Mouse (Mus musculus) hindbrain, embryonic 12.5 days (tissue): ENCODE results near the gene Ldlrap1. TPM values are rescaled to one million over a fixed set of nuclear protein-coding genes. Genes with fewer than 3 reads are reported as not detected.

ENCODE experiments used
- ATAC-seq: fragments of 200-750 bp; cut with Nextera tagmentation; 2 replicates; pipeline ENCODE4 v1.8.0; 2017; ENCODE audit warnings: moderate TSS enrichment; ENCODE audit not compliant: low FRiP score
- H3K27ac ChIP-seq: fragments of 300-500 bp; sonication (generic); 2 replicates; pipeline ENCODE4 v1.5.1; 2016; ENCODE audit warnings: mild to moderate bottlenecking
- H3K27me3 ChIP-seq: fragments of 300-500 bp; sonication (generic); 2 replicates; pipeline ENCODE4 v1.6.1; 2016; ENCODE audit warnings: mild to moderate bottlenecking
- H3K36me3 ChIP-seq: fragments of 300-500 bp; sonication (generic); 2 replicates; pipeline ENCODE4 v1.6.1; 2016; ENCODE audit warnings: mild to moderate bottlenecking
- H3K4me1 ChIP-seq: fragments of 300-500 bp; sonication (generic); 2 replicates; pipeline ENCODE4 v1.6.1; 2016
- H3K4me2 ChIP-seq: fragments of 300-500 bp; sonication (generic); replicated peaks from 2 replicates; pipeline ENCODE4 v1.6.1; 2016; ENCODE audit warnings: mild to moderate bottlenecking
- H3K4me3 ChIP-seq: fragments of 300-500 bp; sonication (generic); 2 replicates; pipeline ENCODE4 v1.5.1; 2016; ENCODE audit warnings: mild to moderate bottlenecking
- H3K9ac ChIP-seq: fragments of 300-500 bp; sonication (generic); 2 replicates; pipeline ENCODE4 v1.6.1; 2016; ENCODE audit warnings: mild to moderate bottlenecking, moderate library complexity
- H3K9me3 ChIP-seq: fragments of 300-500 bp; sonication (generic); replicated peaks from 2 replicates; pipeline ENCODE4 v1.6.1; 2016; ENCODE audit warnings: mild to moderate bottlenecking
- WGBS: fragments of 180-500 bp; shearing (Covaris S2); methylation state at CpG from one replicate; pipeline ENCODE4 v1.1.7; 2016; 5-methylcytosine and 5-hydroxymethylcytosine counted together
- polyA plus RNA-seq: library from polyadenylated mRNA; unstranded; fragments of >200 nt; fragmentation: Nextera tagmentation; extraction: Ambion mirVana; gene quantifications from 2 replicates; pipeline ENCODE4 v1.2.1, GENCODE M21; 2016

Ldlrap1 gene
- polyA plus RNA-seq, 1 experiment from 2014 or later = 10.4 TPM

DNA sequence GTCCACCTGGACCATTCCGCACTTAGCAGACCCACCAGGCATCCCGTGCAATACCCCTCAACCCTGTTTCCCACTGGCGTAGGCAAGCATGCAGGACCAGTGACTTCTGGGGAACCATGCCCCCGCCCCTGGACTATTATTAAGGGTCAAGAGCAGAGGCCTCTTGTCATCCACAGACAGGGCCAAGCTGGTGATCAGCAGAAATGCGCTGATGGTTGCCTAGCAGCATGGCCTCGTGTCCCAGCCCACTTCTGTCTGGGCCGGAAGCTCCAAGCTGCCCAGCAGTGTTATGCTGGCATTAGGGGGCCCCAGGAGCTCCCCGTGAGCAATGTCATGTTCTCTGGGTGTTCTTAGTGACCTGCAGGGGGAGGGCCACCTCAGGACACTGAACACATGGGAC, 25.9 kb downstream of the Ldlrap1 start:
- Histone ChIP-seq H3K4me2 (no peak overlapping the region), H3K9me3 (no peaks in the 10 kb centered on the region), H3K27ac (no peak overlapping the region), H3K9ac (no peak overlapping the region), H3K4me3 (no peak overlapping the region), H3K4me1 (peaks cover 21% of the 10 kb centered on the region), H3K27me3 (no peaks in the 10 kb centered on the region), H3K36me3 (no peaks in the 10 kb centered on the region)
- whole genome bisulfite sequencing = 75% methylated on average over 8 of the region's 8 CpGs
- no peak for ATAC-seq

DNA sequence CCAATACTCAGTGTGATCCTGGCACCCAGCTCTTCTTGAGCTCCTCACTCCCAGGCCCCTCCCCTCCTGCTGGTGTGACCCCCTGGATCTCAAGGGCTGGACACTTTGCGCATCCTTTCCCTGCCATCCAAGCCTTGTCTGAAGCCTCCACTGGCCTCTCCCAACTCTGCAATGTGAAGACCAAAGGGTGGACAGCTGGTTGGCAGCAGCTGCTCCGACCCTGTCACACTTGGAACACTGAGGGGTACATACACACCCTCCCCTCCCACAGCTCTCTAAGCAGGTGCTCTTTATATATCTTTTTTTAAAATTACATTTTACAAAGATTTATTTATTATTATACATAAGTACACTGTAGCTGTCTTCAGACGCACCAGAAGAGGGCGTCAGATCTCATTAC, 27.6 kb downstream of the Ldlrap1 start:
- Histone ChIP-seq H3K36me3 (no peaks in the 10 kb centered on the region), H3K4me2 (no peak overlapping the region), H3K9me3 (no peaks in the 10 kb centered on the region), H3K9ac (no peak overlapping the region), H3K4me1 (peaks cover 34% of the 10 kb centered on the region), H3K27me3 (no peaks in the 10 kb centered on the region), H3K4me3 (no peak overlapping the region), H3K27ac (no peak overlapping the region)
- ATAC-seq = no peak
- WGBS = 93% methylated on average over 4 of the region's 4 CpGs

DNA sequence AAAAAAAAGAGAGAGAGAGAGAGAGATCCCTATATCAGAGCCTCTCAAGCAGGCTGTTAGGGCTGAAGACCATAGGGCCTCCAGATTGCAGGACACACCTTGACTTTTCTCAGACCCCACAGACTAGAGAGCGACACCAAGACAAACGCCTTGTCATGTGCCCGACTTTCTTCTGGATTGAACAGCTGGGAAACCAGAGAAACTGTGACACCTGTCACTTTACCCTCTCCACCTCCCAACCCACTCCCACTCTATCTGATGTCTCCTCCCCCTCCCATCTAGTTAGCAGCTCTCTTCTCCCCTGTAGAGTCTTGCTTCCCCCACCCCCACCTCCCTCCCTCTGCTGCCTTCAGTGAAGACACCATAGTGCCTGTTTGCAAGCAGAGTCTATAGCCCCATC, 28.3 kb downstream of the Ldlrap1 start:
- no peaks in the 10 kb centered on the region for H3K9me3 ChIP-seq
- no peak for ATAC-seq
- H3K4me1 ChIP-seq = peaks cover 38% of the 10 kb centered on the region
- no peaks in the 10 kb centered on the region for H3K36me3 ChIP-seq
- H3K27ac ChIP-seq = no peak overlapping the region
- WGBS = 76% methylated on average over 3 of the region's 3 CpGs
- no peaks in the 10 kb centered on the region for H3K27me3 ChIP-seq
- no peak overlapping the region for H3K4me3 ChIP-seq
- no peak overlapping the region for H3K4me2 ChIP-seq
- H3K9ac ChIP-seq = no peak overlapping the region

GRCm38 (mm10) chr4:134737365-134737910, 30.4 kb downstream of the Ldlrap1 start:
- H3K4me3 ChIP-seq = no peak overlapping the region
- peaks cover 35% of the 10 kb centered on the region for H3K4me1 ChIP-seq
- H3K9ac ChIP-seq = no peak overlapping the region
- H3K4me2 ChIP-seq = no peak overlapping the region
- H3K27ac ChIP-seq = no peak overlapping the region
- WGBS = 45% methylated on average over 14 of the region's 14 CpGs
- peak; percentile 46 for ATAC-seq
- H3K36me3 ChIP-seq = no peaks in the 10 kb centered on the region
- no peaks in the 10 kb centered on the region for H3K27me3 ChIP-seq
- no peaks in the 10 kb centered on the region for H3K9me3 ChIP-seq

- no peak for ATAC-seq
- no peak overlapping the region for H3K27ac ChIP-seq
- no peak overlapping the region for H3K9ac ChIP-seq
- no peaks in the 10 kb centered on the region for H3K36me3 ChIP-seq
- no peak overlapping the region for H3K4me2 ChIP-seq
- no peaks in the 10 kb centered on the region for H3K27me3 ChIP-seq
- H3K4me3 ChIP-seq = no peak overlapping the region
- no peaks in the 10 kb centered on the region for H3K9me3 ChIP-seq
- 64% methylated on average over 7 of the region's 7 CpGs for WGBS
- H3K4me1 ChIP-seq = peaks cover 40% of the 10 kb centered on the region
Observed at GRCm38 (mm10) chr4:134736147-134736546, 31.7 kb downstream of the Ldlrap1 start.

DNA sequence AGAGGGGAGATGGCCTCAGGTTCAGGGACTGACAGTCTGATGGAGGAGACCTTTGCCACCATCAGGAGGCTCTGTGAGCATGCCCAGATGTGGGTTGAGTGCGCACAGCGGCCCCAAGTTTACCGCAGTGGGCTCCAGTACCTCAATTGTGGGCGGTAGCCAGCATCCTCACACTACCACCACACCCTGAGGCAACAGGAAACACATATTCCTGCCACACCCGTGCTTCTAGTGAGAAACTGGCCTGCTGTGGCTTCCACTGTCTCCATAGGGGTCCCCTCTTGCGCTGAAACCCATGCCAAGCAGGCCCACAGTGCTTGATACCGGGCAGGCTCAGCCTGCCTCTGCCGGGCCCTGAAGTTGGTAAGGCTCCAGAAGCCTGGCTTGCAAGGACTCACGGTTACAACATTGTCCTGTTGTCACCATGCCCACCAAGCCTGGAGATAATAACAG, 33.2 kb downstream of the Ldlrap1 start:
- Histone ChIP-seq H3K4me1 (peaks cover 49% of the 10 kb centered on the region), H3K27me3 (no peaks in the 10 kb centered on the region), H3K36me3 (no peaks in the 10 kb centered on the region), H3K9me3 (no peaks in the 10 kb centered on the region), H3K9ac (no peak overlapping the region), H3K4me3 (no peak overlapping the region), H3K27ac (0 out of 2 replicates have a peak overlapping the region, but pooled peaks have one; percentile 55), H3K4me2 (no peak overlapping the region)
- ATAC-seq = no peak
- WGBS = 57% methylated on average over 9 of the region's 9 CpGs

GRCm38 (mm10) chr4:134734038-134734628, 33.7 kb downstream of the Ldlrap1 start:
- Histone ChIP-seq H3K4me3 (no peak overlapping the region), H3K4me1 (peaks cover 51% of the 10 kb centered on the region), H3K27me3 (no peaks in the 10 kb centered on the region), H3K36me3 (no peaks in the 10 kb centered on the region), H3K9ac (no peak overlapping the region), H3K4me2 (no peak overlapping the region), H3K9me3 (no peaks in the 10 kb centered on the region), H3K27ac (0 out of 2 replicates have a peak overlapping the region, but pooled peaks have one; percentile 55)
- 8% methylated on average over 13 of the region's 13 CpGs for WGBS
- no peak for ATAC-seq

DNA sequence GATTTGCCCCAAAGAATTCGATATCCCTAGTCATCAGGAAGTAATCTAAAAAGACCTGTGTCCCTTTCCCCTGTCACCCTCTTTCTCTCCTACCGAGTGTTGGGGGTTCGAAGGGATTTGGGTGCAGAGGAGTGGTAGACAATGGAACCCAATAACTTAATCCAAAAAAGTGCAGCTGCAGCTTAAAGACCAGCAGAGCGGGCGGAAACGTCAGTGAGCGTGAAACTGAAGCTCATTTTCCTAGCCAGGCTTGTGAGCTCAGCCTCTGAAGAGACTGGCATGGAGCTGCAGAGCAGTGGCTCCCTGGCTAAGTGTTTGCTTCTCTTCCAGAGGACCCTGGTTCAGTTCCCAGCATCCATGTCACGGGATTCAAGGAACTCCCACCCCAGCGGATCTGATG, 34.5 kb downstream of the Ldlrap1 start:
- Histone ChIP-seq H3K36me3 (no peaks in the 10 kb centered on the region), H3K9ac (no peak overlapping the region), H3K4me1 (peaks cover 51% of the 10 kb centered on the region), H3K9me3 (no peaks in the 10 kb centered on the region), H3K27me3 (no peaks in the 10 kb centered on the region), H3K27ac (no peak overlapping the region), H3K4me3 (no peak overlapping the region), H3K4me2 (no peak overlapping the region)
- no peak for ATAC-seq
- 62% methylated on average over 9 of the region's 9 CpGs for WGBS

DNA sequence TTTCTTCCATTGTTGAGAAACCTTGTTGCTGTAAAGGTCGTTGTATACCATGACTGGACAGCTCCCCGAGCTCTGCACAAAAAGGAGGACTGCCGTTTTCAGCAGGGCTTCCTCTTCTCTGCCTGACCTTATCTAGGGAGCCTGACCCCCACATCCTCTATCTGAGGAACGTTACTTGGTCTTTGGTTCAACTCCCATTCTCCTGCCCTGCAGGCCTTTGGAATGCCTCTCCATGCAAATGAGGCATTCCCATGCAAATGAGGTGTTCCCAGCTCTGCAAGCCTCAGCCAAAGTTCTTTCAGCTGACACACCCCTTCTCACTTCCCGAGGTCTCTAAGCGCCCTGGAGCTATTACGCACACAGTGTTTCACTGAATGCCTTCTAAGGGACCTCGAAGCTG, 37.7 kb downstream of the Ldlrap1 start:
- no peak overlapping the region for H3K9ac ChIP-seq
- peak; percentile 61 for ATAC-seq
- peaks cover 27% of the 10 kb centered on the region for H3K4me1 ChIP-seq
- no peaks in the 10 kb centered on the region for H3K36me3 ChIP-seq
- H3K4me3 ChIP-seq = no peak overlapping the region
- H3K4me2 ChIP-seq = no peak overlapping the region
- WGBS = 1% methylated on average over 8 of the region's 8 CpGs
- no peak overlapping the region for H3K27ac ChIP-seq
- no peaks in the 10 kb centered on the region for H3K9me3 ChIP-seq
- H3K27me3 ChIP-seq = no peaks in the 10 kb centered on the region; the same call in 1 of the 2 replicates

DNA sequence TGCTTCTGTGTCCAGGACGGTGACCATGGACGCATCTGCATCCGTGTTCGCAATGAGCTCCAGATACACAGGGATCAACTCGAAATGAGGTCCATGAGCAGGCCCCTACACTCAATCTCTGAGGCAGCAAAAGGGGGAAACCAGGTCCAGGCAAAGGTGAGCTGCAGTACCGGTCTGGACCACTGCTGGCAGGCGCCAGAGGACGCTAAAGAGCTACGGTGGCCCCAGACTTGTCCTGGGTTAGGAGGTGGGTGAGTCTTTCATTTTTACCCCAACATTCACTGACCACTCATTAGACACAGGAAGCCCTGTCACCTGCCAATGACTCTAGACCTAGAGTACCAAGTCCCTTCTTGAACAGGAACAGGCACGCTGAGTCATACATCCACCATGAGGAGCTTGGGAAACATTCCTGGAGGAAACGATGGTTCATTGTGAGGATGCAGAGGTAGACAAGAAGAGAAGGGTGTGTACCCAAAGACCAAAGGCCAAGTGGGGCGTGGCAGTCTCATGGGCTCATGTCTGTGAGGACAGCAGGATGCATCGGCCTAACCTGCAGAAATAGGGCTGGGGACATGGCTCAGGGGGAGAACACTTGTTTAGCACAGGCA, 42.0 kb downstream of the Ldlrap1 start:
- Histone ChIP-seq H3K27ac (no peak overlapping the region), H3K4me1 (peaks cover 10% of the 10 kb centered on the region), H3K9me3 (no peaks in the 10 kb centered on the region), H3K36me3 (no peaks in the 10 kb centered on the region), H3K4me3 (no peak overlapping the region), H3K4me2 (no peak overlapping the region), H3K27me3 (no peaks in the 10 kb centered on the region; the same call in 1 of the 2 replicates), H3K9ac (no peak overlapping the region)
- 72% methylated on average over 13 of the region's 13 CpGs for WGBS
- ATAC-seq = no peak

DNA sequence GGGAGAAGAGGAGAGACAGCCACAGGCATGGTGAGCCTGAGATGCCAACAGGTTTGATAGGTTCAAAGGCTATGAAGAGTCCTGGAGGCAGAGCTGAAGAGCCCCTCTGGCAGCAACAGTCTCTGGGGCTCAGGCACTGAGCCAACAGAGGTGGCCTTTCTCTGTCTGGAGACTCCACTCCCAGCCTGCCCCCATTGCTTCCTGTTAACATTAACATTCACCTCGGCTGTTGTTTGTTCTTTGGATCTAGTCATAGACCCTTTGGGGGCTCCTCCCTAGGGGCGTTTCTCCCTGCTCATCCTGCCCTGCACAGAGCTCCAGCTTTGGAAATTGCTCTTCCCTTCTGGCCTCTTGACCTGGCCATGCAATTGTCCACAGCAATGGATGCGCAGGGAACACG, 42.9 kb downstream of the Ldlrap1 start:
- H3K4me2 ChIP-seq = no peak overlapping the region
- 59% methylated on average over 4 of the region's 4 CpGs for WGBS
- no peaks in the 10 kb centered on the region; the same call in 1 of the 2 replicates for H3K27me3 ChIP-seq
- H3K4me3 ChIP-seq = no peak overlapping the region
- H3K36me3 ChIP-seq = no peaks in the 10 kb centered on the region
- ATAC-seq = no peak
- H3K9ac ChIP-seq = no peak overlapping the region
- no peaks in the 10 kb centered on the region for H3K9me3 ChIP-seq
- H3K27ac ChIP-seq = no peak overlapping the region
- H3K4me1 ChIP-seq = peaks cover 4% of the 10 kb centered on the region

GRCm38 (mm10) chr4:134723251-134723650, 44.6 kb downstream of the Ldlrap1 start:
- WGBS = 86% methylated on average over 3 of the region's 3 CpGs
- no peak for ATAC-seq
- no peaks in the 10 kb centered on the region for H3K36me3 ChIP-seq

DNA sequence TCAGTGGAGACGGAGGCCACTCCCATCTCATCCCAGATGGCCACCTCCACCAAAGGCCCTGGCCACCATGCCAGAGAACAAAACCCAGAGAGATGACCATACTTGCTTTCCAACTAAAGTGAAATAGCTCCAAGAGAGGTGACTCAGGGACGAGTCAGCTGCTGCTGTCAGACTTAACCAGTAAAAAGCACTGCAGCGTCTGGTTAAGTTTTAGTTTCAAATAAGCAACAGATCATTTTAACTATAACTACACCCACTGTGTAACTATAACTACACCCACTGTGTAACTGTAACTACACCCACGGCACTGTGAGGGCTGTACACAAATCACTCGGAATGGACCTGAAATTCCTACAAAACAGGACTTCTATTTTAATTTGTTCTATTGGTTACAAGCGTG, 46.7 kb downstream of the Ldlrap1 start:
- H3K27ac ChIP-seq = no peak overlapping the region
- H3K36me3 ChIP-seq = no peaks in the 10 kb centered on the region
- no peaks in the 10 kb centered on the region; the same call in 1 of the 2 replicates for H3K27me3 ChIP-seq
- ATAC-seq = no peak
- no peak overlapping the region for H3K4me2 ChIP-seq
- H3K9ac ChIP-seq = no peak overlapping the region
- WGBS = 81% methylated on average over 6 of the region's 6 CpGs
- H3K4me1 ChIP-seq = no peaks in the 10 kb centered on the region; the same call in 1 of the 2 replicates
- H3K9me3 ChIP-seq = no peaks in the 10 kb centered on the region
- H3K4me3 ChIP-seq = no peak overlapping the region

More at GRCm38 (mm10) chr4:134723251-134723650, 44.6 kb downstream of the Ldlrap1 start:
- H3K4me2 ChIP-seq = no peak overlapping the region
- no peak overlapping the region for H3K27ac ChIP-seq
- no peaks in the 10 kb centered on the region; the same call in 1 of the 2 replicates for H3K27me3 ChIP-seq
- H3K4me1 ChIP-seq = no peaks in the 10 kb centered on the region
- no peaks in the 10 kb centered on the region for H3K9me3 ChIP-seq
- no peak overlapping the region for H3K4me3 ChIP-seq
- no peak overlapping the region for H3K9ac ChIP-seq
